Mouse (Mus musculus) liver, embryonic 16.5 days (tissue): ENCODE data around the gene Hspa4l. TPM values are rescaled to one million over a fixed set of nuclear protein-coding genes. Genes with fewer than 3 reads are reported as not detected.
"Not testable (repeated sequence)": the region's sequence is repeated elsewhere in the genome, so short reads cannot be mapped to it uniquely, and the experiment has no call there.

Experiments used
- ATAC-seq: fragments of 200-750 bp; cut with Nextera tagmentation; 2 replicates; pipeline ENCODE4 v1.8.0; 2017; ENCODE audit warnings: low read depth, mild to moderate bottlenecking, moderate number of reproducible peaks, moderate library complexity
- H3K27ac ChIP-seq: fragments of 300-500 bp; sonication (generic); 2 replicates; pipeline ENCODE4 v1.5.1; 2014; ENCODE audit warnings: mild to moderate bottlenecking, low read length
- H3K27me3 ChIP-seq: fragments of 300-500 bp; sonication (generic); 2 replicates; pipeline ENCODE4 v1.6.1; 2014; ENCODE audit warnings: low read depth, low read length, mixed read lengths; ENCODE audit not compliant: control insufficient read depth, insufficient read depth
- H3K36me3 ChIP-seq: fragments of 300-500 bp; sonication (generic); 2 replicates; pipeline ENCODE4 v1.6.1; 2014; ENCODE audit warnings: mild to moderate bottlenecking; ENCODE audit not compliant: control insufficient read depth, insufficient read depth
- H3K4me1 ChIP-seq: fragments of 300-500 bp; sonication (generic); 2 replicates; pipeline ENCODE4 v1.6.1; 2014; ENCODE audit warnings: low read depth, low read length, mixed read lengths; ENCODE audit not compliant: control insufficient read depth
- H3K4me2 ChIP-seq: fragments of 300-500 bp; sonication (generic); 2 replicates; pipeline ENCODE4 v1.6.1; 2014; ENCODE audit warnings: low read depth, low read length, mixed read lengths
- H3K4me3 ChIP-seq: fragments of 300-500 bp; sonication (generic); 2 replicates; pipeline ENCODE4 v1.5.1; 2014; ENCODE audit warnings: low read depth, mild to moderate bottlenecking, low read length
- H3K9ac ChIP-seq: fragments of 300-500 bp; sonication (generic); 2 replicates; pipeline ENCODE4 v1.6.1; 2014; ENCODE audit warnings: low read depth, low read length
- H3K9me3 ChIP-seq: fragments of 300-500 bp; sonication (generic); replicated peaks from 2 replicates; pipeline ENCODE4 v1.6.1; 2016; ENCODE audit warnings: low read length; ENCODE audit not compliant: control insufficient read depth
- WGBS: fragments of 180-500 bp; shearing (Covaris S2); extraction: QIAGEN DNeasy Blood & Tissue Kit; methylation state at CpG from one replicate; pipeline ENCODE4 v1.1.7; 2014; ENCODE audit not compliant: insufficient replicate concordance; 5-methylcytosine and 5-hydroxymethylcytosine counted together
- polyA plus RNA-seq: library from polyadenylated mRNA; unstranded; fragments of >200 nt; fragmentation: Nextera tagmentation; extraction: Ambion mirVana; gene quantifications from 2 replicates; pipeline ENCODE4 v1.2.1, GENCODE M21; 2015

Hspa4l gene
- polyA plus RNA-seq, 1 experiment from 2014 or later, result 14.5 TPM

DNA sequence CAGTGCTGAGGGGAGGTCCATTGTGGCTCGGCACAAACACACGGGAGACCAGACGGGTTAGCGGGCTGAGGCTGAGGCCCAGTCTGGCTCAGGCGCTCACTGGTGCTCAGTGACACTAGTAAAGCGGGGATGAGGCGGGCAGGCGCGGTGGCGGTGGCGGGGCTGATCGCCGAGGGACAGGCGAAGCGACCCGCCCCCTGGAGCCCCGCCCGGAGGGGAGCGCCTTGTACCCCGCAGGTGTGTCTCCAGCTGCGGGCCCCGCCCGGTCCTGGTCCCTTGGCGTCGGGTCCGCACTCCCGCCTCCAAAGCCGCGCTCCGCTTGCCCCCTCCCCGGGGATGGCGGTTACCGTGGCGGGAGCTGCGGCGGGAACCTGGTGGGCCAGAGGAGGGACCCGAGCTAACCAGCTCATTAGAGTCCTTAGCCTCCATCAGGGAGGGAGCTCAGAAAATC is 56.1 kb downstream of the Hspa4l start:
- no peaks in the 10 kb centered on the region for H3K9me3 ChIP-seq
- no peaks in the 10 kb centered on the region for H3K27me3 ChIP-seq
- H3K9ac ChIP-seq, result peak overlapping the region; percentile 97
- peak overlapping the region; percentile 99 for H3K4me3 ChIP-seq
- peak overlapping the region; percentile 92 for H3K27ac ChIP-seq
- peaks cover 14% of the 10 kb centered on the region for H3K4me1 ChIP-seq
- peaks cover 11% of the 10 kb centered on the region for H3K36me3 ChIP-seq
- peak; percentile 87 for ATAC-seq
- under 1% methylated on average over 30 of the region's 37 CpGs for WGBS
- peak overlapping the region; percentile 91 for H3K4me2 ChIP-seq

- Histone ChIP-seq H3K9me3 (no peaks in the 10 kb centered on the region), H3K4me1 (no peaks in the 10 kb centered on the region), H3K27me3 (no peaks in the 10 kb centered on the region), H3K9ac (no peak overlapping the region), H3K36me3 (peaks cover 49% of the 10 kb centered on the region), H3K4me3 (no peak overlapping the region), H3K4me2 (no peak overlapping the region), H3K27ac (no peak overlapping the region)
- ATAC-seq, result no peak
- whole genome bisulfite sequencing, result 59% methylated on average over 2 of the region's 2 CpGs
These were observed 62.6 kb downstream of the Hspa4l start for GRCm38 (mm10) chr3:40806871-40807270.

DNA sequence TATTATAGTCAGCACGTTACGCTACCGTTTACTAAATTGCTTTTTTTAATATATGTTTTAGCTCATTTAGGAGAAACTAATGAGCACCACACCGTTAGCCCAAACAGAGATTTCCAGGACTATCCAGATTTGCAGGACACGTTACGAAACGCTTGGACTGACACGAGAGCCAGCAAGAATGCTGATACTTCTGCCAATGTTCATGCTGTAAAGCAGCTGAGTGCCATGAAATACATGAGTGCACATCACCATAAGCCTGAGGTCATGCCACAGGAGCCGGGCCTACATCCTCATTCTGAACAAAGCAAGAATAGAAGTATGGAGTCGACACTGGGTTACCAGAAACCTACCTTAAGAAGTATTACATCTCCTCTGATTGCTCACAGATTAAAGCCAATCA is 64.4 kb downstream of the Hspa4l start:
- no peak overlapping the region for H3K9ac ChIP-seq
- 89% methylated on average over 10 of the region's 10 CpGs for WGBS
- ATAC-seq, result no peak

DNA sequence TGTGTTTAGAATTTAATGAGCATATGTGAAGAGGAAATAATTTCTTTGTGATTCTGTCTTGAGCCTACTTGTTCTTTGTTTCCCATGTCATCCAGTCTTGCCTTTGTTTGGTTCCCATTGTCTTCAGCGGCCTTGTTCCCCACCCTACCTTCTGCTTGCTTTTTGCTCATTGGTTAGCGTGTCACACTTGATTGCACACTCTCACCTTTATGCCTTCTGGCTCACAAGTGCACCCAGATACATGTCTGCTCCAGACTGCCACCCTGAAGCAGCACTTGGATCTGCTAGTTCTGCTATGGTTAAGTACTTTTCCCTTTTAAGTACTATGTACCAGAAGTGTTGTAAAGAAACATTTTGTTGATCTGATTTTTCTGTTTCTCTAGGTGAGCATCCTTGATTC is 65.6 kb downstream of the Hspa4l start:
- H3K4me3 ChIP-seq, result no peak overlapping the region
- H3K36me3 ChIP-seq, result peaks cover 58% of the 10 kb centered on the region
- no peak overlapping the region for H3K9ac ChIP-seq
- WGBS, result 89% methylated on average over 2 of the region's 2 CpGs
- no peaks in the 10 kb centered on the region for H3K27me3 ChIP-seq
- H3K27ac ChIP-seq, result no peak overlapping the region
- no peaks in the 10 kb centered on the region for H3K9me3 ChIP-seq
- H3K4me1 ChIP-seq, result no peaks in the 10 kb centered on the region
- no peak overlapping the region for H3K4me2 ChIP-seq
- ATAC-seq, result no peak

More for the DNA sequence above, 64.4 kb downstream of the Hspa4l start:
- Histone ChIP-seq H3K4me1 (no peaks in the 10 kb centered on the region), H3K27me3 (no peaks in the 10 kb centered on the region), H3K4me3 (no peak overlapping the region), H3K36me3 (peaks cover 58% of the 10 kb centered on the region), H3K27ac (no peak overlapping the region), H3K4me2 (no peak overlapping the region), H3K9me3 (no peaks in the 10 kb centered on the region)

- peaks cover 56% of the 10 kb centered on the region for H3K36me3 ChIP-seq
These were observed 69.0 kb downstream of the Hspa4l start for GRCm38 (mm10) chr3:40813275-40813674.

GRCm38 (mm10) chr3:40845521-40845920 is 101.2 kb downstream of the Hspa4l start:
- not testable (repeated sequence) for H3K36me3 ChIP-seq, H3K27ac ChIP-seq, H3K9ac ChIP-seq, H3K4me1 ChIP-seq, H3K27me3 ChIP-seq, ATAC-seq, H3K9me3 ChIP-seq
- 78% methylated on average over 5 of the region's 6 CpGs for WGBS
- Histone ChIP-seq H3K4me2 (peak overlapping the region; percentile 76), H3K4me3 (peak overlapping the region; percentile 73)

More at GRCm38 (mm10) chr3:40813275-40813674, 69.0 kb downstream of the Hspa4l start:
- Histone ChIP-seq H3K9ac (no peak overlapping the region), H3K4me2 (no peak overlapping the region), H3K27ac (no peak overlapping the region), H3K4me3 (no peak overlapping the region), H3K9me3 (no peaks in the 10 kb centered on the region), H3K4me1 (no peaks in the 10 kb centered on the region), H3K27me3 (no peaks in the 10 kb centered on the region)
- WGBS, result 90% methylated on average over 2 of the region's 2 CpGs
- no peak for ATAC-seq

Other genes starting within 250 kb of the Hspa4l start
- 0.71 and 0.79 TPM in 2 replicates for gene Intu, start 213.2 kb upstream of the Hspa4l start, polyA plus RNA-seq
- gene Slc25a31, start 35.6 kb upstream of the Hspa4l start, polyA plus RNA-seq, result not detected in 2 replicates
- gene Plk4, start 55.5 kb downstream of the Hspa4l start, polyA plus RNA-seq, result 29.8 and 33.3 TPM in 2 replicates
- gene Mfsd8, start 102.4 kb downstream of the Hspa4l start, polyA plus RNA-seq, result 3.9 and 4.6 TPM in 2 replicates
- gene Abhd18, start 102.5 kb downstream of the Hspa4l start, polyA plus RNA-seq, result 4.7 and 4.8 TPM in 2 replicates
- 0.09 and 0.11 TPM in 2 replicates for gene 1700034I23Rik, start 158.0 kb downstream of the Hspa4l start, polyA plus RNA-seq
- 7.1 and 7.4 TPM in 2 replicates for gene Larp1b, start 205.3 kb downstream of the Hspa4l start, polyA plus RNA-seq